Mouse (Mus musculus): ENCODE data around the gene Elk4.
A peak's percentile ranks its signal among the peaks of the same experiment; 100 is the strongest.

Gene Elk4

DNA sequence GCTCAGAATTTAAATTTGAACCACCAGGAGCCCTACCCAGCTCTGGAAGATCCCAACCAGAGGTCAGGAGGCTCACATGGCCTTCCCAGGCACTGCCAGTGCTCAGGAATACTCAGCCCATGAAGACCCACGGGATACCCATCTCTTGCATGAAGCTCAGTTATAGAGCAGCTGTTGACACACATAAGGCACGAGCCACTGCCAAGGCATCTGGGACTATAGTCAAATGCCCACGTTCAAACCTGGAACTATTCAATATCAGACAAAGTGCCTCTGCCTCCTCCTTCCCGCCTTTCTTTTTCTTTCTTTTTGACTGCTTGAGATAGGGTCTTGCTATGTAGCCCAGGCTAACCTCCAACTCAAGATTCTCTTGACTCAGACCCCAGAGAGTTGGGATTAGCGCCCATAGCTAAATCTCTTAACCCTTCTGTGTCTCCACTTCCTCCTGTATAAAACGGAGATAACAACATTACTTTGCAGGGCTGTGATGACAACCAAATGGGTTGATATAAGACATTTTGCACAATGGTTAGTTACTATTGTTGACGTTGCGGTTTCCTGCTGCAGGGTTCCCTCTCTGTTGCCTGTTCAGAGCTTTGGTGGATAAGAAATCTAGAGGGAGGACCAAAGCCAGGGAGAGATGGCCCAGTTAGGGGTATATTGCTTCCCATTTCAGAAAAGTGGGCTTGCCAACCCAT lies 58.2 kb downstream of the Elk4 start:
- DNase-seq (ENCODE audit: low spot score in 2 of 2), result no peak

DNA sequence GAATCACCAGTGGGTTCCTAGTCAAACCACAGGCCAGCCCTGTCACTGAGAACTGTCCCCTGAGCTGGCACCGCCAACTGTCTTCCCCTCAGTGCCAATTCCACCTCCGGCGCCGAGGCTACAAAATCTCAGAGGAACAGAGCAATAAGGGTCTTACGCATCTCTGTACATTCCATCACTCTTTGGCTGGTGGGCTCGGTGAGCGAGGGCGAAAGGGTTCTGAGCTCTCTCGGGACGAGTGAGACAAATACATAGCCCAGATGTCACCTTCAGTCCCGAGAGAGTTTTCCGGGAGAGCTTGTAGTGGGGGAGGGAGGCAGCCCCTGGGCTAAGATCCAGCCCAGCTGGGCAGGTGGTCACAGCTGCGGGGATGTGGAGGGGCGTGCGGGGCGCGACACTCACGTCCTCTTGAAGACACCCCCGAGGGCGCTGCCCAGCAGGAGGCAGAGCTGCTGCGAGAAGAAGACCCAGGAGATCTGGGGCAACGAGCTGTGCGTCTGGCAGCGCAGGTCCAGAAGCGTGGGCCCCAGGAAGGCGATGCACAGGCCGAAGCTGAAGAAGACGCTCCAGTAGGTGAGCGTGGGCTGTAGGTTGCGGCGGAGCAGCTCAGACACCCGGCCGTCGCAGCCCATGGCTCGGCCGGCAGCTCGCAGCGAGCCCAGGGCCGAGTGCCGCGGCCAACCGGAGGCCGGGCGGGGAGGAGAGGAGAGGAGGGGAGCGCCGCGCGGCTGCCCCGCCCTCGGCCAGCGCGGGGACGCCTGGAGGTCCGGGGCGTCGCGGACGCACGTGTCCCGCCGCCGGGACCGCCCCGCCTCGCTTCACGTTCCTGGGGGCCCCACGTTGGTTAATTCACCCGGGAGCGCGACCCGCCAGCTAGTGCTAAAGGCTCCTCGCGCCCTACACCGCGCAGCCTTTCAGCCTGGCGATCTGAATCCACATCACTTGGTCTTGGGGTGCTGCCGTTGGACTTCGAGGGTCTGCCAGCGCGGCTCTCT lies 60.2 kb downstream of the Elk4 start, which contains the start of gene Mfsd4a:
Gene Mfsd4a (minus strand): TSS at position 802 of the 995 bp plus-strand sequence.
- DNase-seq (ENCODE audit: low spot score in 2 of 2), result peak; percentile 33 to 48

GRCm38 (mm10) chr1:132069436-132069835 lies 62.0 kb downstream of the Elk4 start:
- DNase-seq (ENCODE audit: low spot score in 2 of 2), result no peak

- no peak for DNase-seq (ENCODE audit: low spot score in 2 of 2)
Observed at GRCm38 (mm10) chr1:132070659-132071058, 63.3 kb downstream of the Elk4 start.

- no peak for DNase-seq (ENCODE audit: low spot score in 2 of 2)
Observed at GRCm38 (mm10) chr1:132075576-132075975, 68.2 kb downstream of the Elk4 start.

DNA sequence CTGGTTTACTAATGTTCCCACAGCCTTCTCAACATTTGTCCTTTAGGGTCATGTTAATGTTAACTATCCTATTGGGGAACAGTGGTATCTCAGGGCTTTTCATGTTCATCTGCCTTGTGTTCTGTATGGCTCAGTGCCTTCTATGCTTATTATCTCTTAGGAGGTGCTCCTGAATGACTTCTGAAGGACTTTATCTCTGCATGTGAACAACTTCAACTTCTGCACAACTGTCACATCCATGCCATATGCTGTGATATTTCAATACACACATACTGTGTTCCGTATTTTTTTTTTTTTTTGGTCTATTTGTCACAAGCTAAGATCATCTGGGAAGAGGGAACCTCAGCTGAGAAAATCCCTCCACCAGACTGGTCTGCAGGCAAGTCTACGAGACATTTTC lies 71.0 kb downstream of the Elk4 start:
- no peak for DNase-seq (ENCODE audit: low spot score in 2 of 2)

Data from urinary bladder, postnatal 36 days (tissue).